Mouse (Mus musculus): Measurements from ENCODE around the gene Sox13. TPM values are rescaled to one million over a fixed set of nuclear protein-coding genes. Genes with fewer than 3 reads are reported as not detected.
A peak's percentile ranks its signal among the peaks of the same experiment; 100 is the strongest.

Sox13 gene
- polyA plus RNA-seq, 1 experiment from 2014 or later, result 4.1 TPM

GRCm38 (mm10) chr1:133460996-133461395 lies 36.8 kb upstream of the Sox13 start:
- H3K27ac ChIP-seq (ENCODE audit: low read depth, low read length), result no peak overlapping the region
- H3K9ac ChIP-seq (ENCODE audit: low read depth, low read length), result no peak overlapping the region

GRCm38 (mm10) chr1:133456097-133456496 lies 31.9 kb upstream of the Sox13 start:
- WGBS, result 55% methylated on average over 2 of the region's 2 CpGs
- H3K4me1 ChIP-seq (replicated peaks; ENCODE audit: control insufficient read depth, insufficient read depth, low read length), result peaks cover 2% of the 10 kb centered on the region; the same call in 1 of the 2 replicates
- no peaks in the 10 kb centered on the region for H3K9me3 ChIP-seq (ENCODE audit: control insufficient read depth, low read length)
- no peak overlapping the region for H3K4me2 ChIP-seq
- H3K4me3 ChIP-seq (ENCODE audit: low read depth, low read length), result no peak overlapping the region
- no peaks in the 10 kb centered on the region for H3K36me3 ChIP-seq (ENCODE audit: control insufficient read depth, insufficient read depth, low read length)
- no peak overlapping the region for H3K9ac ChIP-seq (ENCODE audit: low read depth, low read length)
- no peak overlapping the region for H3K27ac ChIP-seq (ENCODE audit: low read depth, low read length)
- no peak for ATAC-seq (replicated peaks; ENCODE audit: low FRiP score)
- DNase-seq (ENCODE audit: low spot score), result no peak
- H3K27me3 ChIP-seq (replicated peaks; ENCODE audit: control insufficient read depth, insufficient read depth, low read length), result no peaks in the 10 kb centered on the region

More at GRCm38 (mm10) chr1:133460996-133461395, 36.8 kb upstream of the Sox13 start:
- ATAC-seq (replicated peaks; ENCODE audit: low FRiP score) (no peak), DNase-seq (ENCODE audit: low spot score) (no peak)
- Histone ChIP-seq H3K4me2 (no peak overlapping the region), H3K9me3 (ENCODE audit: control insufficient read depth, low read length) (no peaks in the 10 kb centered on the region), H3K4me1 (replicated peaks; ENCODE audit: control insufficient read depth, insufficient read depth, low read length) (no peaks in the 10 kb centered on the region), H3K27me3 (replicated peaks; ENCODE audit: control insufficient read depth, insufficient read depth, low read length) (no peaks in the 10 kb centered on the region), H3K36me3 (ENCODE audit: control insufficient read depth, insufficient read depth, low read length) (no peaks in the 10 kb centered on the region), H3K4me3 (ENCODE audit: low read depth, low read length) (no peak overlapping the region)

- Histone ChIP-seq H3K4me2 (no peak overlapping the region; the same call in 1 of the 2 replicates), H3K4me1 (replicated peaks; ENCODE audit: control insufficient read depth, insufficient read depth, low read length) (peaks cover 8% of the 10 kb centered on the region), H3K4me3 (ENCODE audit: low read depth, low read length) (no peak overlapping the region), H3K9me3 (ENCODE audit: control insufficient read depth, low read length) (no peaks in the 10 kb centered on the region), H3K9ac (ENCODE audit: low read depth, low read length) (no peak overlapping the region), H3K36me3 (ENCODE audit: control insufficient read depth, insufficient read depth, low read length) (no peaks in the 10 kb centered on the region), H3K27me3 (replicated peaks; ENCODE audit: control insufficient read depth, insufficient read depth, low read length) (no peaks in the 10 kb centered on the region), H3K27ac (ENCODE audit: low read depth, low read length) (peak overlapping the region; percentile 44; the same call in 1 of the 2 replicates)
- 60% methylated on average over 10 of the region's 10 CpGs for WGBS
- ATAC-seq (replicated peaks; ENCODE audit: low FRiP score) (peak; percentile 36; the same call in 1 of the 2 replicates), DNase-seq (ENCODE audit: low spot score) (peak; percentile 34)
These were observed 28.5 kb upstream of the Sox13 start for GRCm38 (mm10) chr1:133452564-133453165.

- DNase-seq (ENCODE audit: low spot score) (no peak), ATAC-seq (replicated peaks; ENCODE audit: low FRiP score) (no peak)
- no peak overlapping the region; the same call in 1 of the 2 replicates for H3K4me2 ChIP-seq
- no peaks in the 10 kb centered on the region for H3K36me3 ChIP-seq (ENCODE audit: control insufficient read depth, insufficient read depth, low read length)
- H3K27ac ChIP-seq (ENCODE audit: low read depth, low read length), result peak overlapping the region; percentile 44; the same call in 1 of the 2 replicates
- H3K4me3 ChIP-seq (ENCODE audit: low read depth, low read length), result no peak overlapping the region
- H3K9me3 ChIP-seq (ENCODE audit: control insufficient read depth, low read length), result no peaks in the 10 kb centered on the region
- 57% methylated on average over 13 of the region's 13 CpGs for WGBS
- no peak overlapping the region for H3K9ac ChIP-seq (ENCODE audit: low read depth, low read length)
- no peaks in the 10 kb centered on the region for H3K27me3 ChIP-seq (replicated peaks; ENCODE audit: control insufficient read depth, insufficient read depth, low read length)
- peaks cover 8% of the 10 kb centered on the region for H3K4me1 ChIP-seq (replicated peaks; ENCODE audit: control insufficient read depth, insufficient read depth, low read length)
These were observed 27.8 kb upstream of the Sox13 start for GRCm38 (mm10) chr1:133451869-133452563.

- Histone ChIP-seq H3K27ac (ENCODE audit: low read depth, low read length) (no peak overlapping the region), H3K4me2 (no peak overlapping the region), H3K9me3 (ENCODE audit: control insufficient read depth, low read length) (no peaks in the 10 kb centered on the region), H3K4me3 (ENCODE audit: low read depth, low read length) (no peak overlapping the region), H3K36me3 (ENCODE audit: control insufficient read depth, insufficient read depth, low read length) (no peaks in the 10 kb centered on the region), H3K4me1 (replicated peaks; ENCODE audit: control insufficient read depth, insufficient read depth, low read length) (peaks cover 8% of the 10 kb centered on the region), H3K27me3 (replicated peaks; ENCODE audit: control insufficient read depth, insufficient read depth, low read length) (no peaks in the 10 kb centered on the region), H3K9ac (ENCODE audit: low read depth, low read length) (no peak overlapping the region)
- ATAC-seq (replicated peaks; ENCODE audit: low FRiP score), result no peak
- DNase-seq (ENCODE audit: low spot score), result no peak
- WGBS, result 61% methylated on average over 11 of the region's 11 CpGs
These were observed 26.8 kb upstream of the Sox13 start for GRCm38 (mm10) chr1:133451025-133451424.

GRCm38 (mm10) chr1:133448351-133448931 lies 24.3 kb upstream of the Sox13 start:
- H3K9me3 ChIP-seq (ENCODE audit: control insufficient read depth, low read length), result no peaks in the 10 kb centered on the region
- DNase-seq (ENCODE audit: low spot score) (no peak), ATAC-seq (replicated peaks; ENCODE audit: low FRiP score) (no peak)
- peak overlapping the region; percentile 24 for H3K4me2 ChIP-seq
- WGBS, result 30% methylated on average over 14 of the region's 14 CpGs
- no peak overlapping the region for H3K4me3 ChIP-seq (ENCODE audit: low read depth, low read length)
- H3K9ac ChIP-seq (ENCODE audit: low read depth, low read length), result no peak overlapping the region
- H3K4me1 ChIP-seq (replicated peaks; ENCODE audit: control insufficient read depth, insufficient read depth, low read length), result peaks cover 8% of the 10 kb centered on the region
- H3K27ac ChIP-seq (ENCODE audit: low read depth, low read length), result no peak overlapping the region
- no peaks in the 10 kb centered on the region for H3K36me3 ChIP-seq (ENCODE audit: control insufficient read depth, insufficient read depth, low read length)
- H3K27me3 ChIP-seq (replicated peaks; ENCODE audit: control insufficient read depth, insufficient read depth, low read length), result no peaks in the 10 kb centered on the region

GRCm38 (mm10) chr1:133446291-133446690 lies 22.1 kb upstream of the Sox13 start:
- DNase-seq (ENCODE audit: low spot score), result no peak
- no peak for ATAC-seq (replicated peaks; ENCODE audit: low FRiP score)
- no peak overlapping the region for H3K9ac ChIP-seq (ENCODE audit: low read depth, low read length)
- no peak overlapping the region for H3K4me2 ChIP-seq
- no peaks in the 10 kb centered on the region for H3K36me3 ChIP-seq (ENCODE audit: control insufficient read depth, insufficient read depth, low read length)
- H3K27me3 ChIP-seq (replicated peaks; ENCODE audit: control insufficient read depth, insufficient read depth, low read length), result no peaks in the 10 kb centered on the region
- no peak overlapping the region for H3K4me3 ChIP-seq (ENCODE audit: low read depth, low read length)
- peaks cover 6% of the 10 kb centered on the region for H3K4me1 ChIP-seq (replicated peaks; ENCODE audit: control insufficient read depth, insufficient read depth, low read length)
- H3K9me3 ChIP-seq (ENCODE audit: control insufficient read depth, low read length), result no peaks in the 10 kb centered on the region
- WGBS, result 75% methylated on average over 4 of the region's 4 CpGs
- no peak overlapping the region for H3K27ac ChIP-seq (ENCODE audit: low read depth, low read length)

- no peak overlapping the region for H3K4me3 ChIP-seq (ENCODE audit: low read depth, low read length)
- H3K27ac ChIP-seq (ENCODE audit: low read depth, low read length), result no peak overlapping the region
- H3K9me3 ChIP-seq (ENCODE audit: control insufficient read depth, low read length), result no peaks in the 10 kb centered on the region
- no peak overlapping the region for H3K4me2 ChIP-seq
- no peak overlapping the region for H3K9ac ChIP-seq (ENCODE audit: low read depth, low read length)
- DNase-seq (ENCODE audit: low spot score) (no peak), ATAC-seq (replicated peaks; ENCODE audit: low FRiP score) (no peak)
- no peaks in the 10 kb centered on the region for H3K27me3 ChIP-seq (replicated peaks; ENCODE audit: control insufficient read depth, insufficient read depth, low read length)
- peaks cover 6% of the 10 kb centered on the region for H3K4me1 ChIP-seq (replicated peaks; ENCODE audit: control insufficient read depth, insufficient read depth, low read length)
- H3K36me3 ChIP-seq (ENCODE audit: control insufficient read depth, insufficient read depth, low read length), result no peaks in the 10 kb centered on the region
- 76% methylated on average over 8 of the region's 8 CpGs for WGBS
These were observed 20.1 kb upstream of the Sox13 start for GRCm38 (mm10) chr1:133444315-133444714.

Data from liver, embryonic 11.5 days (tissue).